Mouse (Mus musculus): Measurements from ENCODE around the gene Atp13a4. TPM values are rescaled to one million over a fixed set of nuclear protein-coding genes. Genes with fewer than 3 reads are reported as not detected.

Atp13a4 gene
- polyA plus RNA-seq, 1 experiment: 0.18 TPM

DNA sequence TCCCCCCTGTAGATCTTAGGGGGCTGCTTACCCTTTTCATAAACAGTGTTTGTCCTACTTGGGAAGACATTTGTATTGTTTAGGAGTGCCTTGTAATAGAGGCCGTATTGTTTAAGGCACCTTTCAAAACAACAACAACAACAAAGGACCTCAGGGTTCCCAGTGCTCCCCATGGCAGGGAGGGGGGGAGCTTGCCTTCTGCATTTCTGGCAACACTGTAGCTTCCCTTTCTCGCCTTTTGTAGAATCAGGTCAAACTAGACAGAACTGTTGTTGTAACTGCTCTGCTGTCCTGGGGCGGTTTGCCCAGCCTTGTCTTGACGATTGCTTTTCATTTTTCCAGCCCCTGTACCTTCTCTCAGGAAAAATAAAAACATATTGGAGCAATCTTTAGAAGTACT lies 40.0 kb downstream of the Atp13a4 start:
- H3K4me3 ChIP-seq (ENCODE audit: control insufficient read depth, insufficient read depth, low read length): no peak overlapping the region
- H3K27me3 ChIP-seq (ENCODE audit: control insufficient read depth, insufficient read depth, low read length): no peaks in the 10 kb centered on the region
- no peak for DNase-seq
- no peak for TF ChIP-seq CTCF (IDR thresholded peaks at IDR 0.05; ENCODE audit: borderline replicate concordance, control insufficient read depth, extremely low read depth, insufficient read depth, low read length, poor library complexity)
- H3K36me3 ChIP-seq (ENCODE audit: control insufficient read depth, insufficient read depth, low read length): no peaks in the 10 kb centered on the region
- H3K4me1 ChIP-seq (replicated peaks; ENCODE audit: control insufficient read depth, insufficient read depth, low read length): no peaks in the 10 kb centered on the region
- H3K27ac ChIP-seq (ENCODE audit: control insufficient read depth, insufficient read depth, low read length): no peak overlapping the region
- WGBS: 79% methylated on average over 4 of the region's 4 CpGs

DNA sequence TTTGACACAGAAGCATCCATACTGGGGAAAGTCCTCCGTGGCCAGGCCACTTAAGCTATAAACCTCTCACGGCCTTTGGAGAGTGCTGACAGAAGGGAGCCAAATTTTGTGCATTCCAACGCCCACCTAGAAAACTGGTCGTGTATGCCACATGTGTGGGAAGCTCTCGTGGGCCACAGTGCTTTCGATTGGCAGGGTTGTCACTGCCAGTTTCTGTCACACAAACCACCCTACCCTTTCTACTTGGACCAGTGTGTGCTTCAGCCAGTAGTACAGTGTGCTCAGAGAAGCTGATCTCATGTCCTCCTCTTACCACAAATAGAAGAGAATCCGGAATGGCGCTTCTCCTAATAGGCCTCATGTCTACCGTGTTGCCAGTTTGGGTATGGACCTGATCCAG lies 40.5 kb downstream of the Atp13a4 start:
- no peak for TF ChIP-seq POLR2A (IDR thresholded peaks at IDR 0.05; ENCODE audit: control insufficient read depth, extremely low read depth, insufficient read depth, low read length, poor library complexity)
- no peak for TF ChIP-seq CTCF (IDR thresholded peaks at IDR 0.05; ENCODE audit: borderline replicate concordance, control insufficient read depth, extremely low read depth, insufficient read depth, low read length, poor library complexity)
- Histone ChIP-seq H3K36me3 (ENCODE audit: control insufficient read depth, insufficient read depth, low read length) (no peaks in the 10 kb centered on the region), H3K27me3 (ENCODE audit: control insufficient read depth, insufficient read depth, low read length) (no peaks in the 10 kb centered on the region), H3K27ac (ENCODE audit: control insufficient read depth, insufficient read depth, low read length) (no peak overlapping the region), H3K4me3 (ENCODE audit: control insufficient read depth, insufficient read depth, low read length) (no peak overlapping the region), H3K4me1 (replicated peaks; ENCODE audit: control insufficient read depth, insufficient read depth, low read length) (no peaks in the 10 kb centered on the region)
- WGBS: 87% methylated on average over 9 of the region's 9 CpGs
- no peak for DNase-seq

DNA sequence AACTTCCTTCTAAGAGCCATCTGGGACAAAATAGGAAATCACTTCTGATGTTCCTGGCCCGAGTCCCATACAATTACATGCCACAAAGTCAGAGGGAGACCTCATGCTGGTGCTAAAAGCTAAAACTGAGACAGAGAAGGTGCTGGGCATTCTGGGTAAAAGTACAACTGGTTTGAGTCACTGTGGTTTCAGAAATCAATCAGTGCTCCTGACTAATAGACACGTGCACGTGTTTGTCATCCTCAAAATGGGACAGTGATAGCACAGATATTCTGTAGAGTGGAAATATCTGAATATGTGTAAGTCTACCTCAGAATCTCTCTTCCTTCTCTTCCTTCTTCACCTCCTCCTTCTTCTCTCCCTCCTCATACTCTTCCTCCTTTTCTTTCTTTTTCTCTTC lies 53.6 kb downstream of the Atp13a4 start:
- DNase-seq: no peak
- Histone ChIP-seq H3K4me1 (replicated peaks; ENCODE audit: control insufficient read depth, insufficient read depth, low read length) (no peaks in the 10 kb centered on the region), H3K36me3 (ENCODE audit: control insufficient read depth, insufficient read depth, low read length) (no peaks in the 10 kb centered on the region), H3K27me3 (ENCODE audit: control insufficient read depth, insufficient read depth, low read length) (no peaks in the 10 kb centered on the region), H3K4me3 (ENCODE audit: control insufficient read depth, insufficient read depth, low read length) (no peak overlapping the region), H3K27ac (ENCODE audit: control insufficient read depth, insufficient read depth, low read length) (no peak overlapping the region)
- 82% methylated on average over 3 of the region's 3 CpGs for WGBS
- TF ChIP-seq CTCF (IDR thresholded peaks at IDR 0.05; ENCODE audit: borderline replicate concordance, control insufficient read depth, extremely low read depth, insufficient read depth, low read length, poor library complexity): no peak
- TF ChIP-seq POLR2A (IDR thresholded peaks at IDR 0.05; ENCODE audit: control insufficient read depth, extremely low read depth, insufficient read depth, low read length, poor library complexity): no peak

DNA sequence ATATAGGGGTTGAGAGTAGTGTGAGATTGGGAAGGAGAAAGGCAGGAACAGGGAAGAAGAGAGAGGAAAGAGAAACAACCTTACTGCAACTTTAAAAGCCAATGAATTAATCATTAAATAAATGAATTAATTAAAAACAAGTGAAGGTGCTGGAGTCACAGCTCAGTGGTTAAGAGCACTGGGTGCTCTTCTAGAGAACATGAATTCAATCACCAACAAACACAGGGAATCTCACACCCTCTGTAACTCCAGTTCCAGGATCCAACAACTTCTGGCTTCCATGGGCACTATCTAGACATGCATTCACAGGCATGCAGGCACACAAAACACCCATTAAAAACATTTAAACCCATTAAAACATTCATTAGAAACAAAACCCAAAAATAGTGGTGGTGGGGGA lies 63.2 kb downstream of the Atp13a4 start:
- Histone ChIP-seq H3K4me1 (replicated peaks; ENCODE audit: control insufficient read depth, insufficient read depth, low read length) (no peaks in the 10 kb centered on the region), H3K27ac (ENCODE audit: control insufficient read depth, insufficient read depth, low read length) (no peak overlapping the region), H3K36me3 (ENCODE audit: control insufficient read depth, insufficient read depth, low read length) (no peaks in the 10 kb centered on the region), H3K27me3 (ENCODE audit: control insufficient read depth, insufficient read depth, low read length) (no peaks in the 10 kb centered on the region), H3K4me3 (ENCODE audit: control insufficient read depth, insufficient read depth, low read length) (no peak overlapping the region)
- DNase-seq: no peak
- TF ChIP-seq POLR2A (IDR thresholded peaks at IDR 0.05; ENCODE audit: control insufficient read depth, extremely low read depth, insufficient read depth, low read length, poor library complexity) (no peak), CTCF (IDR thresholded peaks at IDR 0.05; ENCODE audit: borderline replicate concordance, control insufficient read depth, extremely low read depth, insufficient read depth, low read length, poor library complexity) (no peak)

DNA sequence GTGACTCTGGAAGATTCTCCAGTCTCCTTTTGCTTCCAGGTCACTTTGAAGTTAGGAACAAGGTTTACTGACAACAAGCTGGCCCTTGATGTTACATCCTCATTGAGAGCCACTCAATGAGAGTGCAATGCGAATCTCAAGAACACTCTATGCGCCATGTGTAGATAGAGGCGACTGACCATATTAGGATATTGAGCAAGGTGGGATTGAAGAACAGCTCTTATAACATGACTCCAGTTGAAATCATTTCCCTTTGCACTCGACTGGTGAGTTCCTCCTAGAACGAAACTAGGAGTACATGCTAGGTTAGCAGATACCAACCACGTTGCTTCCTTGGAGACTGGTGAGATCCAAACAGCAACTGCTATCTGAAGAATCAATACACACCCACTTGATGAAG lies 64.3 kb downstream of the Atp13a4 start:
- DNase-seq: no peak
- H3K27ac ChIP-seq (ENCODE audit: control insufficient read depth, insufficient read depth, low read length): no peak overlapping the region
- no peaks in the 10 kb centered on the region for H3K27me3 ChIP-seq (ENCODE audit: control insufficient read depth, insufficient read depth, low read length)
- no peaks in the 10 kb centered on the region for H3K36me3 ChIP-seq (ENCODE audit: control insufficient read depth, insufficient read depth, low read length)
- 85% methylated on average over 6 of the region's 6 CpGs for WGBS
- H3K4me1 ChIP-seq (replicated peaks; ENCODE audit: control insufficient read depth, insufficient read depth, low read length): no peaks in the 10 kb centered on the region
- H3K4me3 ChIP-seq (ENCODE audit: control insufficient read depth, insufficient read depth, low read length): no peak overlapping the region
- TF ChIP-seq POLR2A (IDR thresholded peaks at IDR 0.05; ENCODE audit: control insufficient read depth, extremely low read depth, insufficient read depth, low read length, poor library complexity) (no peak), CTCF (IDR thresholded peaks at IDR 0.05; ENCODE audit: borderline replicate concordance, control insufficient read depth, extremely low read depth, insufficient read depth, low read length, poor library complexity) (no peak)

DNA sequence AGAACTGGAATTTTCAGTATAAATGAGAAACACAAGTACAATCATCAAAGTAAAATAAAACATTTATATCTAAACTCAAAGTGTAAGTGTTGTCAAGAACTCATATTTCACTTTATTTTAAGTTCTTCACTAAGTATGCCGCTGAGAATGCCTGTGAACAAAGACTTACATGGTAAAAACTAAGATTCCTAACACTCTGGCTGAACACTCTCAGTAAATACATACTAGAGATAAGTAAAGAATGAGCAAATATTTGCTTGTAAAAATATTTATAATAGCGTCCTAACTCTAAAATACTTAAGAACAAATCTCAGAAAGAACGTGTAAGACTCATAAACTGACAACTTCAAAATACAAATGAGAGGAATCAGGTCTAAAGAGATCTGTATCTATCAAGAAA lies 80.9 kb downstream of the Atp13a4 start:
- WGBS: 89% methylated on average over 3 of the region's 3 CpGs
- H3K27ac ChIP-seq (ENCODE audit: control insufficient read depth, insufficient read depth, low read length): no peak overlapping the region
- H3K4me1 ChIP-seq (replicated peaks; ENCODE audit: control insufficient read depth, insufficient read depth, low read length): no peaks in the 10 kb centered on the region
- H3K27me3 ChIP-seq (ENCODE audit: control insufficient read depth, insufficient read depth, low read length): no peaks in the 10 kb centered on the region
- no peak overlapping the region for H3K4me3 ChIP-seq (ENCODE audit: control insufficient read depth, insufficient read depth, low read length)
- no peak for TF ChIP-seq POLR2A (IDR thresholded peaks at IDR 0.05; ENCODE audit: control insufficient read depth, extremely low read depth, insufficient read depth, low read length, poor library complexity)
- no peak for TF ChIP-seq CTCF (IDR thresholded peaks at IDR 0.05; ENCODE audit: borderline replicate concordance, control insufficient read depth, extremely low read depth, insufficient read depth, low read length, poor library complexity)
- no peak for DNase-seq
- no peaks in the 10 kb centered on the region for H3K36me3 ChIP-seq (ENCODE audit: control insufficient read depth, insufficient read depth, low read length)

DNA sequence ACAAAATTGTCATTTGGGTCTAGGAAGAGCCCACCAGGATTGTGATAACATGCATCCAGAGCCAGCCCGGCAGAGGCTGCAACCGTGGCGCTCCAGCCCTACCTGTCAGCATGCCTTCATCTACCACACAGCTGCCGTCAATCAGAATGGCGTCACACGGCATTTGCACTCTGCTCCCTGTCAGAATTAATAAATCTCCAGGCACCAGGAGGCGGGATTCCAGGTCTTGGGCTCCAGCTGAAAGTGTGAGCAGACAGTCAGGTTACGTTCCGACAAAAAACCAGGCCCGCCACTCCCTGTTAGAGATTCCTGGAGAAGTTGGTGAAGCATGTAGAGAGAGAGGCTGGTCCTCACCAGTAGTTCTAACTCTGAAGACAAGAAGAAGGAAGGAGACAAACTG lies 85.3 kb downstream of the Atp13a4 start:
- 93% methylated on average over 10 of the region's 10 CpGs for WGBS
- no peak for DNase-seq
- Histone ChIP-seq H3K4me1 (replicated peaks; ENCODE audit: control insufficient read depth, insufficient read depth, low read length) (no peaks in the 10 kb centered on the region), H3K27me3 (ENCODE audit: control insufficient read depth, insufficient read depth, low read length) (no peaks in the 10 kb centered on the region), H3K4me3 (ENCODE audit: control insufficient read depth, insufficient read depth, low read length) (no peak overlapping the region), H3K27ac (ENCODE audit: control insufficient read depth, insufficient read depth, low read length) (no peak overlapping the region), H3K36me3 (ENCODE audit: control insufficient read depth, insufficient read depth, low read length) (no peaks in the 10 kb centered on the region)
- TF ChIP-seq POLR2A (IDR thresholded peaks at IDR 0.05; ENCODE audit: control insufficient read depth, extremely low read depth, insufficient read depth, low read length, poor library complexity): no peak
- TF ChIP-seq CTCF (IDR thresholded peaks at IDR 0.05; ENCODE audit: borderline replicate concordance, control insufficient read depth, extremely low read depth, insufficient read depth, low read length, poor library complexity): no peak
